Mouse (Mus musculus) CH12.LX (cell line): Measurements from ENCODE around the gene Rnft2. TPM values are rescaled to one million over a fixed set of nuclear protein-coding genes. Genes with fewer than 3 reads are reported as not detected.

ENCODE experiments used
- DNase-seq: peaks from one replicate; pipeline ENCODE4 v3.0.0-alpha.2; 2013; ENCODE audit errors: extremely low read depth
- H3K27ac ChIP-seq: 2 replicates; pipeline ENCODE4 v1.5.1; 2012; ENCODE audit warnings: low read depth, mild to moderate bottlenecking, control low read depth, moderate library complexity; ENCODE audit not compliant: insufficient read depth
- H3K27me3 ChIP-seq: replicated peaks from 2 replicates; pipeline ENCODE3; 2012; ENCODE audit warnings: inconsistent platforms
- H3K36me3 ChIP-seq, 2 experiments: replicated peaks in 1 of 2; 2 replicates each; pipeline versions ENCODE3 to v1.6.1; 2012; ENCODE audit warnings: inconsistent platforms in 1 of 2, low read length in 1 of 2, mild to moderate bottlenecking in 1 of 2, mixed read lengths in 1 of 2, moderate library complexity in 1 of 2; ENCODE audit not compliant: control insufficient read depth in 1 of 2, insufficient read depth in 1 of 2
- H3K4me1 ChIP-seq, 2 experiments: 2 replicates each; pipeline ENCODE4 v1.6.1; 2012; ENCODE audit warnings: inconsistent platforms in 1 of 2, moderate library complexity in 1 of 2; ENCODE audit not compliant: insufficient read depth in 2 of 2, control insufficient read depth in 1 of 2
- H3K4me2 ChIP-seq: 2 replicates; pipeline ENCODE4 v1.6.1; 2012; ENCODE audit warnings: low read depth, mild to moderate bottlenecking, control low read depth; ENCODE audit not compliant: poor library complexity, insufficient read depth, severe bottlenecking
- H3K4me3 ChIP-seq, 3 experiments: fragments of 150-350 bp in 1 of 3; sonication (generic) in 1 of 3; replicated peaks in 1 of 3; 2 replicates each; pipeline versions ENCODE3 to v1.5.1; 2011 to 2012; ENCODE audit warnings: low read depth in 2 of 3, low read length in 2 of 3, mild to moderate bottlenecking in 2 of 3, moderate library complexity in 2 of 3, control low read depth in 1 of 3, improper control_type of control experiment in 1 of 3, inconsistent platforms in 1 of 3, mixed read lengths in 1 of 3; ENCODE audit not compliant: poor library complexity in 1 of 3
- H3K79me2 ChIP-seq: replicated peaks from 2 replicates; pipeline ENCODE4 v1.6.1; 2012; ENCODE audit warnings: mild to moderate bottlenecking, moderate library complexity; ENCODE audit not compliant: control insufficient read depth, poor library complexity, insufficient read depth, severe bottlenecking; ENCODE audit errors: extremely low read depth
- H3K9ac ChIP-seq: 2 replicates; pipeline ENCODE4 v1.6.1; 2012; ENCODE audit warnings: low read depth, mild to moderate bottlenecking, control low read depth, moderate library complexity; ENCODE audit not compliant: insufficient read depth
- H3K9me3 ChIP-seq: replicated peaks from 2 replicates; pipeline ENCODE3; 2012; ENCODE audit warnings: low read length, inconsistent platforms, mixed read lengths
- BHLHE40 ChIP-seq: IDR thresholded peaks from 2 replicates; pipeline ENCODE4 v1.6.1; 2011; ENCODE audit warnings: mild to moderate bottlenecking, low read depth, low read length, improper control_type of control experiment
- CHD1 ChIP-seq: IDR thresholded peaks from 2 replicates; pipeline ENCODE4 v1.6.1; 2012; ENCODE audit warnings: low read depth, low read length, improper control_type of control experiment, inconsistent platforms
- CHD2 ChIP-seq: IDR thresholded peaks from 2 replicates; pipeline ENCODE4 v1.6.1; 2011; ENCODE audit warnings: low read length, improper control_type of control experiment
- CTCF ChIP-seq, 2 experiments: IDR thresholded peaks in 1 of 2; conservative IDR thresholded peaks in 1 of 2; 2 replicates each; pipeline ENCODE4 v1.5.1; 2011 to 2012; ENCODE audit warnings: low read depth in 2 of 2, low read length in 2 of 2, improper control_type of control experiment in 1 of 2, inconsistent platforms in 1 of 2, mild to moderate bottlenecking in 1 of 2, moderate library complexity in 1 of 2
- E2F4 ChIP-seq: IDR thresholded peaks from 2 replicates; pipeline ENCODE4 v1.6.1; 2011; ENCODE audit warnings: low read depth, low read length, improper control_type of control experiment; ENCODE audit not compliant: insufficient replicate concordance
- ELF1 ChIP-seq: IDR thresholded peaks from 2 replicates; pipeline ENCODE4 v1.6.1; 2014; ENCODE audit warnings: low read depth, mild to moderate bottlenecking, inconsistent platforms, low read length, improper control_type of control experiment
- EP300 ChIP-seq: IDR thresholded peaks from 2 replicates; pipeline ENCODE4 v1.6.1; 2011; ENCODE audit warnings: low read length, improper control_type of control experiment
- ETS1 ChIP-seq: conservative IDR thresholded peaks from 2 replicates; pipeline ENCODE4 v1.6.1; 2012; ENCODE audit warnings: low read depth, mild to moderate bottlenecking, inconsistent platforms, low read length, improper control_type of control experiment, moderate library complexity
- GABPA ChIP-seq: IDR thresholded peaks from 2 replicates; pipeline ENCODE4 v1.6.1; 2012; ENCODE audit warnings: low read depth, low read length, improper control_type of control experiment, inconsistent platforms; ENCODE audit not compliant: insufficient replicate concordance
- HCFC1 ChIP-seq: IDR thresholded peaks from 2 replicates; pipeline ENCODE4 v1.6.1; 2012; ENCODE audit warnings: low read depth, mild to moderate bottlenecking, inconsistent platforms, low read length, improper control_type of control experiment
- IRF4 ChIP-seq: IDR thresholded peaks from 2 replicates; pipeline ENCODE4 v1.6.1; 2014; ENCODE audit warnings: low read depth, mild to moderate bottlenecking, inconsistent platforms, low read length, improper control_type of control experiment
- JUN ChIP-seq: IDR thresholded peaks from 2 replicates; pipeline ENCODE4 v1.6.1; 2011; ENCODE audit warnings: low read depth, mild to moderate bottlenecking, low read length, improper control_type of control experiment, moderate library complexity; ENCODE audit not compliant: insufficient read depth
- JUND ChIP-seq: conservative IDR thresholded peaks from 2 replicates; pipeline ENCODE4 v1.6.1; 2011; ENCODE audit warnings: low read depth, low read length, improper control_type of control experiment
- KAT2A ChIP-seq: IDR thresholded peaks from 2 replicates; pipeline ENCODE4 v1.6.1; 2012; ENCODE audit warnings: low read length, improper control_type of control experiment, inconsistent platforms; ENCODE audit not compliant: insufficient replicate concordance
- MAFK ChIP-seq: IDR thresholded peaks from 2 replicates; pipeline ENCODE4 v1.6.1; 2011; ENCODE audit warnings: low read length, improper control_type of control experiment; ENCODE audit not compliant: insufficient replicate concordance
- MAX ChIP-seq: IDR thresholded peaks from 2 replicates; pipeline ENCODE4 v1.6.1; 2011; ENCODE audit warnings: low read length, improper control_type of control experiment
- MAZ ChIP-seq: IDR thresholded peaks from 2 replicates; pipeline ENCODE4 v1.6.1; 2012; ENCODE audit warnings: low read depth, mild to moderate bottlenecking, inconsistent platforms, low read length, improper control_type of control experiment, moderate library complexity
- MEF2A ChIP-seq: IDR thresholded peaks from 2 replicates; pipeline ENCODE4 v1.6.1; 2014; ENCODE audit warnings: low read depth, mild to moderate bottlenecking, inconsistent platforms, low read length, improper control_type of control experiment, borderline replicate concordance
- MXI1 ChIP-seq: IDR thresholded peaks from 2 replicates; pipeline ENCODE4 v1.6.1; 2011; ENCODE audit warnings: mild to moderate bottlenecking, low read depth, low read length, improper control_type of control experiment
- MYC ChIP-seq: IDR thresholded peaks from 2 replicates; pipeline ENCODE4 v1.6.1; 2011; ENCODE audit warnings: low read depth, mild to moderate bottlenecking, improper control_type of control experiment, low read length
- NELFE ChIP-seq: IDR thresholded peaks from 2 replicates; pipeline ENCODE4 v1.6.1; 2011; ENCODE audit warnings: low read depth, low read length, improper control_type of control experiment
- NRF1 ChIP-seq: IDR thresholded peaks from 2 replicates; pipeline ENCODE4 v1.6.1; 2014; ENCODE audit warnings: low read depth, mild to moderate bottlenecking, inconsistent platforms, low read length, improper control_type of control experiment, moderate library complexity
- PAX5 ChIP-seq: IDR thresholded peaks from 2 replicates; pipeline ENCODE4 v1.6.1; 2012; ENCODE audit warnings: low read length, inconsistent platforms, mixed read lengths
- POLR2A ChIP-seq: IDR thresholded peaks from 2 replicates; pipeline ENCODE4 v1.6.1; 2011; ENCODE audit warnings: low read depth, mild to moderate bottlenecking, improper control_type of control experiment, low read length
- POLR2AphosphoS2 ChIP-seq: IDR thresholded peaks from 2 replicates; pipeline ENCODE4 v1.6.1; 2011; ENCODE audit warnings: low read depth, low read length, improper control_type of control experiment
- RAD21 ChIP-seq: IDR thresholded peaks from 2 replicates; pipeline ENCODE4 v1.6.1; 2011; ENCODE audit warnings: low read depth, mild to moderate bottlenecking, low read length, improper control_type of control experiment, moderate library complexity
- RCOR1 ChIP-seq: conservative IDR thresholded peaks from 2 replicates; pipeline ENCODE4 v1.6.1; 2012; ENCODE audit warnings: low read depth, mild to moderate bottlenecking, inconsistent platforms, low read length, improper control_type of control experiment
- SIN3A ChIP-seq: IDR thresholded peaks from 2 replicates; pipeline ENCODE4 v1.6.1; 2012; ENCODE audit warnings: low read length, improper control_type of control experiment, inconsistent platforms
- SMC3 ChIP-seq: IDR thresholded peaks from 2 replicates; pipeline ENCODE4 v1.6.1; 2011; ENCODE audit warnings: low read depth, low read length, improper control_type of control experiment
- TBP ChIP-seq: conservative IDR thresholded peaks from 2 replicates; pipeline ENCODE4 v1.6.1; 2011; ENCODE audit warnings: low read depth, low read length, improper control_type of control experiment
- TCF12 ChIP-seq: IDR thresholded peaks from 2 replicates; pipeline ENCODE4 v1.6.1; 2014; ENCODE audit warnings: low read depth, mild to moderate bottlenecking, inconsistent platforms, low read length, improper control_type of control experiment
- UBTF ChIP-seq: IDR thresholded peaks from 2 replicates; pipeline ENCODE4 v1.6.1; 2012; ENCODE audit warnings: low read depth, mild to moderate bottlenecking, inconsistent platforms, low read length, improper control_type of control experiment, moderate library complexity
- USF1 ChIP-seq: IDR thresholded peaks from 2 replicates; pipeline ENCODE4 v1.6.1; 2014; ENCODE audit warnings: low read depth, mild to moderate bottlenecking, inconsistent platforms, low read length, improper control_type of control experiment
- USF2 ChIP-seq: conservative IDR thresholded peaks from 2 replicates; pipeline ENCODE4 v1.6.1; 2011; ENCODE audit warnings: low read depth, low read length, improper control_type of control experiment
- ZC3H11A ChIP-seq: IDR thresholded peaks from 2 replicates; pipeline ENCODE4 v1.6.1; 2012; ENCODE audit warnings: low read depth, mild to moderate bottlenecking, inconsistent platforms, low read length, improper control_type of control experiment
- ZKSCAN1 ChIP-seq: IDR thresholded peaks from 2 replicates; pipeline ENCODE4 v1.6.1; 2012; ENCODE audit warnings: low read depth, inconsistent platforms, low read length, improper control_type of control experiment, borderline replicate concordance
- ZMIZ1 ChIP-seq: IDR thresholded peaks from 2 replicates; pipeline ENCODE4 v1.6.1; 2012; ENCODE audit warnings: low read depth, mild to moderate bottlenecking, inconsistent platforms, low read length, improper control_type of control experiment
- ZNF384 ChIP-seq: IDR thresholded peaks from 2 replicates; pipeline ENCODE4 v1.6.1; 2012; ENCODE audit warnings: low read depth, low read length, improper control_type of control experiment, inconsistent platforms
- dilution Hi-C: fragments of 300-500 bp; cut with MboI; formaldehyde crosslinking; loops from 2 replicates; pipeline ENCODE4 v1.14.3; 2020; ENCODE audit warnings: low sequenced_read_pairs; ENCODE audit not compliant: extremely low pct_unique_long_range_greater_than_20kb, extremely low pct_ligation_motif_present
- in situ Hi-C: fragments of 300-500 bp; cut with MboI; formaldehyde crosslinking; loops from 3 replicates; pipeline ENCODE4 v1.14.3; 2019; ENCODE audit warnings: low sequenced_read_pairs, low pct_ligation_motif_present, low pct_unique_long_range_greater_than_20kb, mixed read lengths
- polyA plus RNA-seq: library from polyadenylated mRNA; unstranded; fragments of >175 nt; gene quantifications from 2 replicates; pipeline ENCODE4 v1.2.1, GENCODE M21; 2012; ENCODE audit warnings: low read depth; ENCODE audit not compliant: insufficient read length
- total RNA-seq, 2 experiments: library from RNA; depleted of rRNA; stranded (reverse); fragments of 300-350 nt in 1 of 2; fragments of >200 nt in 1 of 2; gene quantifications; 2 replicates each; pipeline ENCODE4 v1.2.3; 2012 to 2014

Rnft2 gene
- 2.6 and 3.4 TPM in 2 replicates for total RNA-seq (2012; rRNA removed)
- total RNA-seq (2014; rRNA removed), result 0.74 and 1.6 TPM in 2 replicates
- polyA plus RNA-seq, result 4.2 and 5.1 TPM in 2 replicates

GRCm38 (mm10) chr5:118244606-118245443 is at the start of gene Rnft2, which contains the start of gene 2410131K14Rik:
Rnft2 (minus strand) TSS chr5:118245116.
2410131K14Rik (plus strand) TSS chr5:118245227.
- Histone ChIP-seq H3K4me3 (peak within 1 kb of the TSS; percentile 81 to 94 (median 87)), H3K4me2 (peak within 1 kb of the TSS; percentile 80), H3K4me1 (peaks cover 3 to 22% of the 10 kb centered on the region in 2 experiments; a peak in 3 of 4 replicates), H3K27me3 (no peaks in the 10 kb centered on the region), H3K79me2 (peaks cover 14% of the 10 kb centered on the region), H3K36me3 (peaks cover 12 to 58% of the 10 kb centered on the region in 2 experiments), H3K27ac (peak within 1 kb of the TSS; percentile 38; the same call in 1 of the 2 replicates), H3K9ac (peak within 1 kb of the TSS; percentile 75), H3K9me3 (no peaks in the 10 kb centered on the region)
- no peak for TF ChIP-seq RAD21
- TF ChIP-seq MAZ, result no peak; the same call in 1 of the 2 replicates
- TF ChIP-seq ZKSCAN1, result no peak
- peak; percentile 81 for TF ChIP-seq POLR2A
- peak; percentile 73 for TF ChIP-seq NELFE
- TF ChIP-seq JUND, result no peak
- TF ChIP-seq ZC3H11A, result no peak
- TF ChIP-seq USF1, result peak; percentile 97
- peak; percentile 79 for TF ChIP-seq MEF2A
- no peak for TF ChIP-seq ZNF384
- peak; percentile 86 for TF ChIP-seq HCFC1
- TF ChIP-seq ELF1, result peak; percentile 83
- peak; percentile 98 for TF ChIP-seq SIN3A
- TF ChIP-seq GABPA, result no peak; the same call in 1 of the 2 replicates
- no peak for TF ChIP-seq CHD1
- TF ChIP-seq ETS1, result peak; percentile 50; the same call in 1 of the 2 replicates
- TF ChIP-seq SMC3, result no peak
- TF ChIP-seq RCOR1, result no peak; the same call in 1 of the 2 replicates
- no peak for TF ChIP-seq CTCF (conservative IDR thresholded peaks at IDR 0.05 in 1 of 2, IDR thresholded peaks at IDR 0.05 in 1 of 2; ENCODE audit: low read depth in 2 of 2, low read length in 2 of 2)
- TF ChIP-seq CHD2, result peak; percentile 80
- TF ChIP-seq POLR2AphosphoS2, result no peak; the same call in 1 of the 2 replicates
- peak; percentile 97 for TF ChIP-seq MXI1
- TF ChIP-seq KAT2A, result peak; percentile 53; the same call in 1 of the 2 replicates
- 0 out of 2 replicates have a peak, but pooled peaks have one; percentile 74 for TF ChIP-seq UBTF
- peak; percentile 98 for TF ChIP-seq MAX
- TF ChIP-seq NRF1, result peak; percentile 96
- peak; percentile 70; the same call in 1 of the 2 replicates for TF ChIP-seq IRF4
- TF ChIP-seq BHLHE40, result peak; percentile 92
- TF ChIP-seq TBP, result peak; percentile 60; the same call in 1 of the 2 replicates
- peak; percentile 57 for TF ChIP-seq ZMIZ1
- TF ChIP-seq EP300, result no peak
- TF ChIP-seq MYC, result peak; percentile 89
- TF ChIP-seq JUN, result no peak
- no peak for TF ChIP-seq E2F4
- TF ChIP-seq TCF12, result peak; percentile 69
- TF ChIP-seq PAX5, result no peak
- peak; percentile 96 for TF ChIP-seq USF2
- TF ChIP-seq MAFK, result no peak
- peak; percentile 99 for DNase-seq
- in situ Hi-C loops (no loop called here), dilution Hi-C loops (no loop called here)
